Mouse (Mus musculus): ENCODE measurements around the gene Ndnf. TPM values are rescaled to one million over a fixed set of nuclear protein-coding genes. Genes with fewer than 3 reads are reported as not detected.

Gene Ndnf
- polyA plus RNA-seq, 1 experiment from 2014 or later = 10.8 TPM

GRCm38 (mm10) chr6:65725677-65726076 lies 54.3 kb downstream of the Ndnf start:
- Histone ChIP-seq H3K27ac (ENCODE audit: low read depth, low read length) (no peak overlapping the region), H3K9me3 (ENCODE audit: control insufficient read depth, low read length) (no peaks in the 10 kb centered on the region), H3K36me3 (ENCODE audit: control insufficient read depth, insufficient read depth, low read length) (no peaks in the 10 kb centered on the region), H3K27me3 (replicated peaks; ENCODE audit: control insufficient read depth, insufficient read depth, low read length) (no peaks in the 10 kb centered on the region), H3K9ac (ENCODE audit: low read depth, low read length) (no peak overlapping the region), H3K4me2 (ENCODE audit: low read length) (no peak overlapping the region), H3K4me3 (ENCODE audit: low read length) (no peak overlapping the region), H3K4me1 (ENCODE audit: control insufficient read depth, insufficient read depth, low read depth, low read length) (no peaks in the 10 kb centered on the region)
- 40% methylated on average over 2 of the region's 2 CpGs for WGBS
- ATAC-seq = peak; percentile 64

- no peaks in the 10 kb centered on the region for H3K36me3 ChIP-seq (ENCODE audit: control insufficient read depth, insufficient read depth, low read length)
- H3K9ac ChIP-seq (ENCODE audit: low read depth, low read length) = no peak overlapping the region
- 71% methylated on average over 3 of the region's 3 CpGs for WGBS
- no peaks in the 10 kb centered on the region for H3K9me3 ChIP-seq (ENCODE audit: control insufficient read depth, low read length)
- H3K27ac ChIP-seq (ENCODE audit: low read depth, low read length) = no peak overlapping the region
- no peaks in the 10 kb centered on the region for H3K27me3 ChIP-seq (replicated peaks; ENCODE audit: control insufficient read depth, insufficient read depth, low read length)
- H3K4me2 ChIP-seq (ENCODE audit: low read length) = no peak overlapping the region
- ATAC-seq = no peak
- no peak overlapping the region for H3K4me3 ChIP-seq (ENCODE audit: low read length)
- no peaks in the 10 kb centered on the region for H3K4me1 ChIP-seq (ENCODE audit: control insufficient read depth, insufficient read depth, low read depth, low read length)
Measured at GRCm38 (mm10) chr6:65728261-65728660, 56.9 kb downstream of the Ndnf start.

GRCm38 (mm10) chr6:65739442-65739841 lies 68.1 kb downstream of the Ndnf start:
- H3K4me3 ChIP-seq (ENCODE audit: low read length) = no peak overlapping the region
- no peaks in the 10 kb centered on the region for H3K9me3 ChIP-seq (ENCODE audit: control insufficient read depth, low read length)
- no peaks in the 10 kb centered on the region for H3K27me3 ChIP-seq (replicated peaks; ENCODE audit: control insufficient read depth, insufficient read depth, low read length)
- no peak overlapping the region for H3K4me2 ChIP-seq (ENCODE audit: low read length)
- H3K9ac ChIP-seq (ENCODE audit: low read depth, low read length) = no peak overlapping the region
- WGBS = 49% methylated on average over 8 of the region's 8 CpGs
- no peak for ATAC-seq
- no peak overlapping the region for H3K27ac ChIP-seq (ENCODE audit: low read depth, low read length)
- no peaks in the 10 kb centered on the region for H3K36me3 ChIP-seq (ENCODE audit: control insufficient read depth, insufficient read depth, low read length)
- H3K4me1 ChIP-seq (ENCODE audit: control insufficient read depth, insufficient read depth, low read depth, low read length) = no peaks in the 10 kb centered on the region

- Histone ChIP-seq H3K27me3 (replicated peaks; ENCODE audit: control insufficient read depth, insufficient read depth, low read length) (no peaks in the 10 kb centered on the region), H3K9me3 (ENCODE audit: control insufficient read depth, low read length) (no peaks in the 10 kb centered on the region), H3K9ac (ENCODE audit: low read depth, low read length) (no peak overlapping the region), H3K36me3 (ENCODE audit: control insufficient read depth, insufficient read depth, low read length) (no peaks in the 10 kb centered on the region), H3K4me1 (ENCODE audit: control insufficient read depth, insufficient read depth, low read depth, low read length) (no peaks in the 10 kb centered on the region), H3K4me2 (ENCODE audit: low read length) (no peak overlapping the region), H3K4me3 (ENCODE audit: low read length) (no peak overlapping the region), H3K27ac (ENCODE audit: low read depth, low read length) (no peak overlapping the region)
- ATAC-seq = no peak
- WGBS = 20% methylated on average over 1 of the region's 1 CpGs
Measured at GRCm38 (mm10) chr6:65743144-65743870, 71.9 kb downstream of the Ndnf start.

GRCm38 (mm10) chr6:65743871-65744202 lies 72.4 kb downstream of the Ndnf start:
- H3K4me1 ChIP-seq (ENCODE audit: control insufficient read depth, insufficient read depth, low read depth, low read length) = no peaks in the 10 kb centered on the region
- no peaks in the 10 kb centered on the region for H3K36me3 ChIP-seq (ENCODE audit: control insufficient read depth, insufficient read depth, low read length)
- H3K4me3 ChIP-seq (ENCODE audit: low read length) = no peak overlapping the region
- no peaks in the 10 kb centered on the region for H3K9me3 ChIP-seq (ENCODE audit: control insufficient read depth, low read length)
- H3K27ac ChIP-seq (ENCODE audit: low read depth, low read length) = no peak overlapping the region
- no peak for ATAC-seq
- H3K27me3 ChIP-seq (replicated peaks; ENCODE audit: control insufficient read depth, insufficient read depth, low read length) = no peaks in the 10 kb centered on the region
- H3K4me2 ChIP-seq (ENCODE audit: low read length) = no peak overlapping the region
- H3K9ac ChIP-seq (ENCODE audit: low read depth, low read length) = no peak overlapping the region

- WGBS = 66% methylated on average over 7 of the region's 7 CpGs
- H3K27me3 ChIP-seq (replicated peaks; ENCODE audit: control insufficient read depth, insufficient read depth, low read length) = no peaks in the 10 kb centered on the region
- no peak for ATAC-seq
- no peaks in the 10 kb centered on the region for H3K9me3 ChIP-seq (ENCODE audit: control insufficient read depth, low read length)
- H3K36me3 ChIP-seq (ENCODE audit: control insufficient read depth, insufficient read depth, low read length) = no peaks in the 10 kb centered on the region
- H3K4me2 ChIP-seq (ENCODE audit: low read length) = no peak overlapping the region
- no peak overlapping the region for H3K9ac ChIP-seq (ENCODE audit: low read depth, low read length)
- no peaks in the 10 kb centered on the region for H3K4me1 ChIP-seq (ENCODE audit: control insufficient read depth, insufficient read depth, low read depth, low read length)
- H3K4me3 ChIP-seq (ENCODE audit: low read length) = no peak overlapping the region
- no peak overlapping the region for H3K27ac ChIP-seq (ENCODE audit: low read depth, low read length)
Measured at GRCm38 (mm10) chr6:65758214-65758613, 86.8 kb downstream of the Ndnf start.

- Histone ChIP-seq H3K9ac (ENCODE audit: low read depth, low read length) (no peak overlapping the region), H3K36me3 (ENCODE audit: control insufficient read depth, insufficient read depth, low read length) (no peaks in the 10 kb centered on the region), H3K27ac (ENCODE audit: low read depth, low read length) (no peak overlapping the region), H3K4me2 (ENCODE audit: low read length) (no peak overlapping the region), H3K9me3 (ENCODE audit: control insufficient read depth, low read length) (no peaks in the 10 kb centered on the region), H3K4me3 (ENCODE audit: low read length) (no peak overlapping the region), H3K4me1 (ENCODE audit: control insufficient read depth, insufficient read depth, low read depth, low read length) (no peaks in the 10 kb centered on the region), H3K27me3 (replicated peaks; ENCODE audit: control insufficient read depth, insufficient read depth, low read length) (no peaks in the 10 kb centered on the region)
- WGBS = 88% methylated on average over 5 of the region's 5 CpGs
- ATAC-seq = no peak
Measured at GRCm38 (mm10) chr6:65759174-65759573, 87.8 kb downstream of the Ndnf start.

- H3K4me3 ChIP-seq (ENCODE audit: low read length) = no peak overlapping the region
- ATAC-seq = no peak
- 95% methylated on average over 3 of the region's 3 CpGs for WGBS
- H3K27me3 ChIP-seq (replicated peaks; ENCODE audit: control insufficient read depth, insufficient read depth, low read length) = no peaks in the 10 kb centered on the region
- H3K9ac ChIP-seq (ENCODE audit: low read depth, low read length) = no peak overlapping the region
- no peaks in the 10 kb centered on the region for H3K36me3 ChIP-seq (ENCODE audit: control insufficient read depth, insufficient read depth, low read length)
- H3K9me3 ChIP-seq (ENCODE audit: control insufficient read depth, low read length) = no peaks in the 10 kb centered on the region
- H3K27ac ChIP-seq (ENCODE audit: low read depth, low read length) = no peak overlapping the region
- H3K4me1 ChIP-seq (ENCODE audit: control insufficient read depth, insufficient read depth, low read depth, low read length) = no peaks in the 10 kb centered on the region
- H3K4me2 ChIP-seq (ENCODE audit: low read length) = no peak overlapping the region
Measured at GRCm38 (mm10) chr6:65760073-65760472, 88.7 kb downstream of the Ndnf start.
